Mouse (Mus musculus): Measurements from ENCODE around the gene Ocrl. TPM values are rescaled to one million over a fixed set of nuclear protein-coding genes. Genes with fewer than 3 reads are reported as not detected.

The Ocrl gene
- polyA plus RNA-seq, 1 experiment from 2014 or later: 15.7 TPM

DNA sequence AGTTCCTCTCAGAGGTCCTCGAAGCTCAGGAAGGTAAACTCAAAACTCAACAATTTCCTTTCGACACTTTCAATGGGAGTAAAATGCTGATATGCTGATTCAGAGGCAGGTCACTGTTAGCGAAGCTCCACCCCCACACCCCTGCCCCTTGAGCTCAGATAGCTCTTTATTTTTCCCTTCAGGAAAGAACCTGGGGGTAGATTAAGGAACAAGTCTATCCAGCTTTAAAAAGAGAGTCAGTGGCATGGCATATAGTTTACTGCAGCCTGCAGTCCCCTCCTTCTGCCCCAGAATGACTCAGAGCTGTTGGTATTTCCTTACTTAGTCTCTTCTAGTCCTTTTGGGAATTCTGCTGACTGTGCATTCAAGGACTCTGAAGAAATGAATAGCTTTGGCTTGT, 18.3 kb downstream of the Ocrl start:
- no peak overlapping the region for H3K4me2 ChIP-seq (replicated peaks)
- H3K27ac ChIP-seq: no peak overlapping the region
- H3K4me3 ChIP-seq (replicated peaks): no peak overlapping the region
- H3K36me3 ChIP-seq: no peaks in the 10 kb centered on the region
- ATAC-seq: no peak
- no peaks in the 10 kb centered on the region for H3K27me3 ChIP-seq (replicated peaks)
- WGBS: 73% methylated on average over 3 of the region's 3 CpGs
- H3K4me1 ChIP-seq (replicated peaks): no peaks in the 10 kb centered on the region
- H3K9ac ChIP-seq: no peak overlapping the region
- H3K9me3 ChIP-seq: no peaks in the 10 kb centered on the region

DNA sequence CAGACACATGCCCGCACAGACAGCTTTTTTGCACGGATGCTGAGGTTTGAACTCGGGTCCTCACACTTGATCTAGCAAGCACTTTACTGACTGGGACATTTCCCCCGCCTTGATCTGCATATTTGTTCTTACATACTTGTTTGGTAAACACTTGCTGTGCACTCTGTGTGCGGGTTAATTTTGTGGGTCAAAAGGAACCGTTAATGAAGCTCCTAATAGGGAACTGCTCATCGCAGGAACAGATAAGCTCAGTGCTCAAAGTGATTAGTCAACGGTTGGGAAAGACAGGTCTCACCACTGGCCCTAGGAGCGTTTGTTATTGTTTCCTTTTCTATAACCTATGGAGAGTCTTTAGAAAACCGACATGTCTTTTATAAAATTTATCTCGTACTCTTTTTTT, 22.2 kb downstream of the Ocrl start:
- Histone ChIP-seq H3K9ac (no peak overlapping the region), H3K4me1 (replicated peaks) (no peaks in the 10 kb centered on the region), H3K9me3 (no peaks in the 10 kb centered on the region), H3K4me2 (replicated peaks) (no peak overlapping the region), H3K27ac (no peak overlapping the region), H3K4me3 (replicated peaks) (no peak overlapping the region), H3K27me3 (replicated peaks) (no peaks in the 10 kb centered on the region), H3K36me3 (no peaks in the 10 kb centered on the region)
- WGBS: 88% methylated on average over 11 of the region's 11 CpGs
- no peak for ATAC-seq

DNA sequence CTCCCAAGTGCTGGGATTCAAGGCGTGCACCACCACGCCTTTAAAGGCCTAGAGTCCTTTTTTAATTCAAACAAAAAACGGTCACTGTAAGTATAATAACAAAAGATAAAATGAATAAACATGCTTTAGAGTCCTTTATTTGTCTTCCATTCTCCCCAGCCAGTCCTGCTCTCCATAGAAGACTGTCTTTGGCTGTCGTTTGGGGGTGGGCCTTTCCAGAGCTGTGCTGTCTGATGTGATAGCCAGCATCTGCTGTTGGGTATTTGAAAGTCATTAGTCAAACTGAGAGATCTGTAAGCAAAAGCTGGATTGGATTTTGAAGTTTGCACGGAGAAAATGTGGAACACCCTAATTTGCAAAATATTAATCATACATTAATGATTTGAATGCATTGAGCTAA, 24.7 kb downstream of the Ocrl start:
- Histone ChIP-seq H3K27ac (no peak overlapping the region), H3K4me1 (replicated peaks) (no peaks in the 10 kb centered on the region), H3K27me3 (replicated peaks) (no peaks in the 10 kb centered on the region), H3K9ac (no peak overlapping the region), H3K9me3 (no peaks in the 10 kb centered on the region), H3K4me3 (replicated peaks) (no peak overlapping the region), H3K36me3 (no peaks in the 10 kb centered on the region), H3K4me2 (replicated peaks) (no peak overlapping the region)
- 55% methylated on average over 5 of the region's 5 CpGs for WGBS
- ATAC-seq: no peak

DNA sequence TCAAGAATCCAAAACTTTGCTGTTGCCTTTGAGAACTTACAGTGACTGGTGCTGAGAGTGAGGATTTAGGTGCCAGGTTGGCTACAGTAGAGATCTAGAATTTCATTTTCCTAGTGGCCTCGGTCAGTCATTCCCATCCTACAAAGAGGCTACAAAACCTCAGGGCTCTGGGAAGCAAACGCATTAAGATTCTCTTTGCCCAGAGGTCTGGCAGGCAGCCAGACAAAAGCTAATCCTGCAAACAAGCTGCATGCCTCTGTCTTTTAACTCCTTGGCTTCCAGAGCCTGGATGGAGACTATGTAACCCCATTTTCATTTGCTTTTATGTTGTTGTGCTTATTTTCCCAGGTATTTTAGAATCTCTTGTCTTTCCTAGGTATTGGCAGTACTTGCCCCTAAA, 25.6 kb downstream of the Ocrl start:
- no peak overlapping the region for H3K4me2 ChIP-seq (replicated peaks)
- 18% methylated on average over 2 of the region's 2 CpGs for WGBS
- no peaks in the 10 kb centered on the region for H3K27me3 ChIP-seq (replicated peaks)
- no peak overlapping the region for H3K9ac ChIP-seq
- H3K9me3 ChIP-seq: no peaks in the 10 kb centered on the region
- H3K4me1 ChIP-seq (replicated peaks): no peaks in the 10 kb centered on the region
- H3K4me3 ChIP-seq (replicated peaks): no peak overlapping the region
- H3K27ac ChIP-seq: no peak overlapping the region
- ATAC-seq: no peak
- H3K36me3 ChIP-seq: no peaks in the 10 kb centered on the region

DNA sequence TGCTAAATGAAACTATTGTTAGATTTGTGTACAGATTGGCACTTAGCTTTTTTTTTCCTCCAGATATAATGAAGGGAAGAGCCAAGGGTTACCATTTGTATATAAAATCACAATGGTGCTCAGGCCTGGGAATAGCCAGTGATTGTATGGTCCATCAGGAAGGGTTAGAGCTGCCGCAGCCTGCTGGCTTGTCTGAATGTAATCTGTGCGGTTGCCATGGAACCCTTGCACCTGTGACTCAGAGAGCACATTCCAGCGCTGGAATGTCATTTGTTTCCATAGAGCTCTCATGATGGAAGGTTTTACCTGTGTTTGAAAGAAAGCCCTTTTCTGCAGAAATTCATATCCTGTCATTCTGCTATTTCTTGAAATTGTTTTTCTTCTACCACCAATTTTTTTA, 37.5 kb downstream of the Ocrl start:
- no peaks in the 10 kb centered on the region for H3K36me3 ChIP-seq
- no peak overlapping the region for H3K9ac ChIP-seq
- no peak overlapping the region for H3K27ac ChIP-seq
- H3K4me1 ChIP-seq (replicated peaks): no peaks in the 10 kb centered on the region
- H3K4me3 ChIP-seq (replicated peaks): no peak overlapping the region
- no peaks in the 10 kb centered on the region for H3K27me3 ChIP-seq (replicated peaks)
- H3K4me2 ChIP-seq (replicated peaks): no peak overlapping the region
- WGBS: 41% methylated on average over 3 of the region's 3 CpGs
- ATAC-seq: 0 out of 2 replicates have a peak, but pooled peaks have one; percentile 23
- no peaks in the 10 kb centered on the region for H3K9me3 ChIP-seq

DNA sequence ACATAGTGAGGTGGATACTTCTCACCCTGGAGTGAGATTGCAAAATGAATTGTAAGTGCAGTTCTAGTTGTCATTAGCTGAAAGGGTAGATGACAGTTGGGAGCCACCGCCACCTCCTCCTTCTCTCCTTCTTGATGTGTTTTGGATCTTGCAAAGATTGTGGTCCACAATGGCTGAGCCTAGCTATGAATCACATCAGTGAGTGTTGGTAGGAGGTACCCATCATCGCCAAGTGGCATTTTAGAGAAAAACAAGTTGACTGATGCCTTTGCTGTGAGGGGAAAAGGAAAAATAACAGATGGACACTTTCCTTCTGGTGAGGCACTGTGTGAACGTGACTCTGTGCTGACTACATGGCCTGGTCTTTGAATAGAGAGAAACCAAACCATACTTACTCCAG, 50.4 kb downstream of the Ocrl start:
- Histone ChIP-seq H3K9me3 (no peaks in the 10 kb centered on the region), H3K4me3 (replicated peaks) (no peak overlapping the region), H3K4me2 (replicated peaks) (no peak overlapping the region), H3K27me3 (replicated peaks) (no peaks in the 10 kb centered on the region), H3K36me3 (no peaks in the 10 kb centered on the region), H3K27ac (no peak overlapping the region), H3K4me1 (replicated peaks) (no peaks in the 10 kb centered on the region), H3K9ac (no peak overlapping the region)
- 89% methylated on average over 3 of the region's 3 CpGs for WGBS
- ATAC-seq: no peak

DNA sequence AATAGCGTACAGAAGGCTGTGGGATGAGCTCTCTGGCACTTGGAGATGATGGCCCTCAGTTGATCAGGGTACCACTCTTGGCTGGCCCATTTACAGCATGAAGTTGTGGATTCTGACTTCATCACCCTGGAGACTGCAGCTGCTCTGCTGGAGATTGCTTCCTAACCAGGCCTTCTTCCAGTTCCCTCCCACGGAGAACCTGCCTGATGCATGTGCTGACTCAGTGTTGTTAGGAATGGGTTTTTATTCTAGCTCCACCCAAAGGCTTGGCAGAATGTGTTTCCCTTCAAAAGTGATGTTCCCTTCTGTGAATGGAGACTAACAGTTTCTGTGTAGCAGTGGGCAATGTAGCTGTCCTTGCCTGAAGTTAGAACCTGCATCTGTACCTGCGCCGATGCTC, 58.2 kb downstream of the Ocrl start:
- 85% methylated on average over 4 of the region's 4 CpGs for WGBS
- no peak overlapping the region for H3K27ac ChIP-seq
- no peaks in the 10 kb centered on the region for H3K9me3 ChIP-seq
- no peak overlapping the region for H3K4me3 ChIP-seq (replicated peaks)
- H3K4me2 ChIP-seq (replicated peaks): no peak overlapping the region
- no peaks in the 10 kb centered on the region for H3K27me3 ChIP-seq (replicated peaks)
- H3K36me3 ChIP-seq: no peaks in the 10 kb centered on the region
- no peaks in the 10 kb centered on the region for H3K4me1 ChIP-seq (replicated peaks)
- H3K9ac ChIP-seq: no peak overlapping the region
- ATAC-seq: no peak

DNA sequence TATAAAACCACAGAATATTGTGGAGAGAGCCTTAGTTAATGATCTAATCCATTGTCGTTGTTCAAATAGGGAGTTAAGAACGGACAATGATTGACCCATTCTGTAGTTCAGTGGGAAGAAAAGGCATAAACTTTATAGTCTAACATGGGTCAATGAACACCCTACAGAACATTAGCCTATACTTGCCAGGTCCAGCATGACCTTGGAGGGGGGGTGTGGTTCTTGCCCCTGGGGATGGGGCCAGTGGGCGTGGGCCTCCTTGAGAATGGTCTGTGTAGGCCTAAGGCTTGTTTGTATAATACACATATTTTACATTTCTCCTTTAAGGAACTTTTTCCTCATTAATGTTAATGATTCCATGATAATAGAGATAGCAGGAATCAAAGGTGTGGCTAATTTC, 58.7 kb downstream of the Ocrl start:
- no peak overlapping the region for H3K4me3 ChIP-seq (replicated peaks)
- H3K27ac ChIP-seq: no peak overlapping the region
- no peak overlapping the region for H3K4me2 ChIP-seq (replicated peaks)
- no peaks in the 10 kb centered on the region for H3K4me1 ChIP-seq (replicated peaks)
- no peaks in the 10 kb centered on the region for H3K27me3 ChIP-seq (replicated peaks)
- WGBS: 87% methylated on average over 3 of the region's 3 CpGs
- no peak for ATAC-seq
- no peak overlapping the region for H3K9ac ChIP-seq
- no peaks in the 10 kb centered on the region for H3K36me3 ChIP-seq
- no peaks in the 10 kb centered on the region for H3K9me3 ChIP-seq

DNA sequence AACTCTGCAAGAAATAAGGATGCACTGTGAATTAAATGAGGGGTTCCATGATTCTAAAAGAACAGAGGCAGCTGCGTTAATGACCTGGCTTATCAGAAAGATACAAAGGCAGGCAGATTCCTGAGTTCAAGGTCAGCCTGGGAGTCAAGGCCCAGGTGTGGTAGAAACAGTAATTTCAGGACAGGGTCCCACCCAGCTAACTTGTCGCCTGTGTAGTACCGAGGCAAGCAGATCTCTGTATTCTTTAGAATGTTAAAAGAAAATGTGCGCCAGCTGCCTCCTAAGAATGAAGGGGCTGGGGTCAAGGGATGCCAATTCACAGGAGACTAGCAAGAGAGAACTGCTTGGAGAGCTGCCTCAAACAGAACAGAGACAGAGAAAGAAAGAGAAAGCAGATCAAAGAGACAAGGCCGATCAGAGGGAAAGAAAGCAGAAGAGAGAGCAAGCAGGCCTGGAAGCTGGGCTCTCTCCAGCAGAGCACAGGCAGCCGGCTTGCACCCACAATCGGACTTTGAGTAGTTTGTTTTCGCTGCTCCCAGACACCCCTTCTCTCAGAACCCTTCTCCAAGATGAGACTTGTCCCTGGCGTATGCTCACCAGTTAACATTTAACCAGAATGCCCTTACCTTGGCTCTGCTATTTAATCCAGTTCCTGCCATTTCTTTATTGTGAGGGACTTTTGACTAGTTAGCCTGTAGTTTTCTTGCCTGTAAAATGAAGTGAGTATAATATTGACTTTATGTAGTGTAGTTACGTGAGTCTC, 59.4 kb downstream of the Ocrl start:
- WGBS: 60% methylated on average over 10 of the region's 10 CpGs

DNA sequence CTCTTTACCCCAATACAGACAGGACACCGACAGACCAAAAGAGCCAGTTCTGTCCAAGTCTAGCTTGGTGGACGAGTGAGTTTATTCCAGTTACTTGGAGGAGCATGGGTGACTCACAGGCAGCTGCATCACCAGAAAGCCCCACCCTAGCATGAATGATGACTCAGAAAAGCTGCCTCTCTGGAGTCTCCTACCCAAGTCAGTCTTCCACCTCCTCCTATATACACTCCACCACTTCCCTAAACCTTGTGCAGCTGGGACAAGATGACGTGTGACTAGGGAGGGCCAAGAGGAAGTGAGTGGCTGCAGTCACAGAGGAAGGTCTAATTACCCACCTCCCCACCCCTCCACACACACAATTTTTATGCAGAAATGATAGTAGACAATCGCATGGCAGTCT, 64.4 kb downstream of the Ocrl start:
- Histone ChIP-seq H3K9ac (no peak overlapping the region), H3K27ac (no peak overlapping the region), H3K4me3 (replicated peaks) (no peak overlapping the region), H3K36me3 (no peaks in the 10 kb centered on the region), H3K4me1 (replicated peaks) (no peaks in the 10 kb centered on the region), H3K4me2 (replicated peaks) (no peak overlapping the region), H3K9me3 (no peaks in the 10 kb centered on the region), H3K27me3 (replicated peaks) (no peaks in the 10 kb centered on the region)
- ATAC-seq: peak; percentile 86
- 67% methylated on average over 4 of the region's 4 CpGs for WGBS

More for the DNA sequence above, 59.4 kb downstream of the Ocrl start:
- H3K4me3 ChIP-seq (replicated peaks): no peak overlapping the region
- H3K4me1 ChIP-seq (replicated peaks): no peaks in the 10 kb centered on the region
- no peak overlapping the region for H3K9ac ChIP-seq
- ATAC-seq: peak; percentile 63
- H3K36me3 ChIP-seq: no peaks in the 10 kb centered on the region
- no peak overlapping the region for H3K27ac ChIP-seq
- H3K9me3 ChIP-seq: no peaks in the 10 kb centered on the region
- no peaks in the 10 kb centered on the region for H3K27me3 ChIP-seq (replicated peaks)
- 0 out of 2 replicates have a peak overlapping the region, but pooled peaks have one; percentile 11 for H3K4me2 ChIP-seq (replicated peaks)

DNA sequence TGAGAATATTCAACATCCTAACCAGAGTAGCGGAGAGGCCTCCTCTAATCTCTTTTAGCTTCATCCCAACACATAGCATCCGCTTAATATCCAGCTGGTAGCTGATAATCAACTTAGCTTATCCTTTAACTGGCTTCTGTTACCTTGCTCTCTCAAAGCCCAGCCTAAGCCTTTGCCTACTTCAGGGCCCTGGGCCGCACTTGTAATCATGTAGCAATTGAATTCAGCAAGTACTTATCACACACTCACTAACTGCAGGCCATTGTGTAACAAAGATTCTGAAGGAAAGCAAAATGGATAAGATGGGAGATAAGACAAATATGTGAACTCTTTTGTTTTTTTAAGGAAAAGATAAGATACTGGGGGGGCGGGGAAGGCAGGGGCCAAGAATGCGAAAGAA, 64.9 kb downstream of the Ocrl start:
- H3K27ac ChIP-seq: no peak overlapping the region
- H3K27me3 ChIP-seq (replicated peaks): no peaks in the 10 kb centered on the region
- H3K4me3 ChIP-seq (replicated peaks): no peak overlapping the region
- WGBS: 73% methylated on average over 5 of the region's 5 CpGs
- H3K4me1 ChIP-seq (replicated peaks): no peaks in the 10 kb centered on the region
- no peak overlapping the region for H3K9ac ChIP-seq
- H3K36me3 ChIP-seq: no peaks in the 10 kb centered on the region
- no peak for ATAC-seq
- no peak overlapping the region for H3K4me2 ChIP-seq (replicated peaks)
- H3K9me3 ChIP-seq: no peaks in the 10 kb centered on the region

DNA sequence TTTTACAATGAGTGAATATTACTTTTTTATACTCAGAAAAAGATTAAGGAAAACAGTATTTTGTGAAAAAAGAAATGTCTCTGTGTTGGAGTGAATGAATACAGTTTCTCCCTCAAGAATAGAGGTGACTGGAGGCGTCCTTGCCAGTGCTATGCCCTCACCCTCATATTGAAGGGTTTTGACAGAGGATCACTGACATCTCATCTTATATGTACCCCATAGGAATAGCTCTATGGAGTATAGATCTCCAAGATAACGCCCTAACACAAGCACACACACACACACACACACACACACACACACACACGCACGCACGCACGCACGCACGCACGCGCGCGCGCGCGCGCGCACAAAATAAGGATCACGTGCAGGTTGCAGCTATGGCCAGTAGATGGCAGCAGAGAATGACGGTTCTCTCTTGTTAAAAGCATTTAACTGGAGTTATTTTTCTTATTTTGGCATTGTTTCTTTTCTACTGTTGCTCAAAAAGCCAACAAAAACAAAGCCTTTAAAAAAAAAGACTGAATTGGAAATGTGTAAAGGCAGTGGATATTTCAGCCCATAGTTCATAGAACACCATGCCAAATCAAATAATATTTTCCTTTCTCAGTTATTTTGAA, 72.9 kb downstream of the Ocrl start:
- no peaks in the 10 kb centered on the region for H3K4me1 ChIP-seq (replicated peaks)
- H3K27ac ChIP-seq: no peak overlapping the region
- no peak overlapping the region for H3K9ac ChIP-seq
- H3K4me2 ChIP-seq (replicated peaks): peak overlapping the region; percentile 45
- no peaks in the 10 kb centered on the region for H3K9me3 ChIP-seq
- no peaks in the 10 kb centered on the region for H3K27me3 ChIP-seq (replicated peaks)
- H3K4me3 ChIP-seq (replicated peaks): peak overlapping the region; percentile 19; the same call in 1 of the 2 replicates
- WGBS: 7% methylated on average over 19 of the region's 19 CpGs
- no peaks in the 10 kb centered on the region for H3K36me3 ChIP-seq
- ATAC-seq: 0 out of 2 replicates have a peak, but pooled peaks have one; percentile 31

DNA sequence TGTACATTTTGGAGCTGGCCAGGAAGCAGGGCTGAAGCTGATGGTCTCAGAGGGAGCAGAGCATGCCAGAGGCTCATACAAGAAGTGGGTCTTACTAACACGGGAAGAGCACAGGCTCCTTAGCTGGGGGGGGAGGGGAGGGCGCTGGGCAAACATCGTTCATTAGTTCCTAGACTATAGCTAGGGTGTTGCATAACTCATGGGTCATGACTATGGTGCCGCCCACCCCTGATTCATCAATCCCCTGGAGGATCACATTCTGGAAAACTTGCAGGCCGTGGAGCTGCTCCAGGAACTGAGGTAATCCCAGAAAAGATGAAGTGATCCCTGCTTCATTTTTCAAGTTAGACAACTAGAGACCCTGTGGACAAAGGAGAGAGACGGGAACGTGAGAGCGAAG, 75.8 kb downstream of the Ocrl start:
- Histone ChIP-seq H3K4me3 (replicated peaks) (no peak overlapping the region), H3K27me3 (replicated peaks) (no peaks in the 10 kb centered on the region), H3K4me2 (replicated peaks) (no peak overlapping the region), H3K9ac (no peak overlapping the region), H3K4me1 (replicated peaks) (no peaks in the 10 kb centered on the region), H3K36me3 (no peaks in the 10 kb centered on the region), H3K9me3 (no peaks in the 10 kb centered on the region), H3K27ac (no peak overlapping the region)
- no peak for ATAC-seq
- 64% methylated on average over 8 of the region's 8 CpGs for WGBS
